Mouse (Mus musculus): Measurements from ENCODE around the gene Aoc1. TPM values are rescaled to one million over a fixed set of nuclear protein-coding genes. Genes with fewer than 3 reads are reported as not detected.

The Aoc1 gene
- polyA plus RNA-seq, 1 experiment from 2014 or later = 51.9 TPM

DNA sequence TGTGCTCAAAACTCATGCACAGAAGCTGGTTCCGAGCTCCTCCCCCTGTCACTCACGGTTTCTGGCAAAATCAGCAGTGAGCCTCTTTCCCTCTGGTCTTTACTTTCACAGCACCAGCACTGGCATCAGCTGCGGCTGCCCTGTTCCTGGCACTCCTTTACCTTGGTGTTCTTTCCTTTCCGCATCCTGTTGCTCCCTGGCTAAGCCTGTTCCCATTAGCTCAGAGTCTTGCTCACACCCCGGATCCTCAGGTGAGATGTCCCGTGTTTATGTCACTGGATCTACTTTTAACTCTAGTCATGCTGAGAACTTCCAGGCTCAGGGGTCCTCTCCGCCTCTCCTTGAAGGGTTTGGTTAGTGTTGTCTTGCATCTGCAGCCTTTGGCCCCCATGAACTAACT, 35.2 kb upstream of the Aoc1 start:
- WGBS = 83% methylated on average over 7 of the region's 7 CpGs
- no peak overlapping the region for H3K4me2 ChIP-seq (ENCODE audit: low read depth, low read length)
- H3K9ac ChIP-seq (ENCODE audit: low read depth, low read length) = no peak overlapping the region
- no peaks in the 10 kb centered on the region for H3K27me3 ChIP-seq (replicated peaks; ENCODE audit: control insufficient read depth, insufficient read depth, low read length)
- no peak overlapping the region for H3K4me3 ChIP-seq (ENCODE audit: low read length)
- H3K27ac ChIP-seq (ENCODE audit: low read length) = no peak overlapping the region
- H3K9me3 ChIP-seq (ENCODE audit: control insufficient read depth, low read length) = no peaks in the 10 kb centered on the region
- no peak for ATAC-seq
- H3K36me3 ChIP-seq (ENCODE audit: control insufficient read depth, insufficient read depth, low read length) = peaks cover 51% of the 10 kb centered on the region
- peaks cover 31% of the 10 kb centered on the region for H3K4me1 ChIP-seq (ENCODE audit: control insufficient read depth, insufficient read depth, low read length)

DNA sequence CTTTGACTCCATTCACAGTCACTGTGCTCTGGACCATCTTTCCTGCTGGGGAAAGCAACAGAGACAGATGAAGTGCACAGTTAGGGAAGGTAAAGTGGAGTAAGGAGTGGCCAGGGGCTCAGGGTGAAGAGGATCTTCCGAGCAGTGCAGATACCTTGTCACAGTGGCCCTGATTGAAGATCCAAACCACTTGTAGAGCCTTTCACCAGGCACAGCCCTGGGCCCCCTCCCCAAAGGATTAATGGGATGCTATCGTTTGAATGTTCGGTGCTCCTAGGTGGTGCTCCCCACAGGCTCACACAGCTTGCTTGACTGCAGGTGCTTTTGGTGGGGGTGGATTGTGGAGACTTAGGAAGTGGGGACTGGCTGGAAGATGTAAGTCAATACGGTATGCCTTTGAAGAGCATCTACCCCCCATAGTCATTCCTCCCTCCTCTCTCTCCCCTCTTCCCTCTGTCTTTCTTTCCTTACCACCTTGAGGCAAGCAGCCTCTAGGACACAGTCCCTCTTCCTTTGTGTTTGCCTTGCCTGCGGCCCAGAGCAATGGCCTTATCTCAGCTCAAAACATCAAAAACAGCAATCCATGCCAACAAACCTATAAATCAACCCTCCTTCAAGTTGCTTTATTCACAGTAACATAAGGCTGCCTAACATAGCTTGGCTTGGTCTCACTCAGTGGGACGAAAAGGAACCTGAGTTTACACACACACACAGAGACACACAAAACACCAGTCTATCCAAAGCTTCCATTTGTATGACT, 34.2 kb upstream of the Aoc1 start:
- Histone ChIP-seq H3K9ac (ENCODE audit: low read depth, low read length) (peak overlapping the region; percentile 43), H3K4me1 (ENCODE audit: control insufficient read depth, insufficient read depth, low read length) (peaks cover 35% of the 10 kb centered on the region), H3K27me3 (replicated peaks; ENCODE audit: control insufficient read depth, insufficient read depth, low read length) (no peaks in the 10 kb centered on the region), H3K4me3 (ENCODE audit: low read length) (peak overlapping the region; percentile 62; the same call in 1 of the 2 replicates), H3K27ac (ENCODE audit: low read length) (no peak overlapping the region), H3K4me2 (ENCODE audit: low read depth, low read length) (peak overlapping the region; percentile 89), H3K9me3 (ENCODE audit: control insufficient read depth, low read length) (no peaks in the 10 kb centered on the region), H3K36me3 (ENCODE audit: control insufficient read depth, insufficient read depth, low read length) (peaks cover 43% of the 10 kb centered on the region)
- WGBS = 66% methylated on average over 6 of the region's 6 CpGs
- no peak for ATAC-seq

DNA sequence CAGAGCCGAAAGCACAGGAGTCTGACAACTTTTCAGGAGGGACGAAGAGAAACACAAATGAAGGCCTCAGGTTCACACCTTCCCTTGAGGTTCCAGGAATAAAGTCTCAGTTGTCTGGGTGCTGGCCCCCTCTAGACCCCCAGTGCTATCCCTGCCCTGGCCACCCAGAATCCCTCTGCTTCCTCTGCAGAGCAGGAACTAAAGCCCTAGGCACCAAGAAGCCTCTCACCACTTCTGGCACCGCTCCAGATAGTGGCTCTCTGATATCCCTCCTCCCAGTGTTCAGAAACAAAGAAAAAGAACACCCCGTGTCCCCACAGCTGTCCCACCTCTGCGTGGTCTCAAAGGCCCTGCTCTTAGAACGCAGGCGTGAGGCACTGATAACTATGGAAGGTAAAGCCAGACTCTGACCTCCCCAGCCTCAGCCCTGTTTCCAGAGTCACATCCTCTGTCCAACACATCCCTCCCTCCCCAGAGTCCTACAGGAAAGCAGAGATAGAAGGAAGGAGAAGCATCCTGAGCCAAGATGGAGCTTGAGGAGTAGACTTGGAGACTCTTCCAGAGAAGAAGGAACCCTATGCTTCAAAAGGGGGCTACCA, 32.2 kb upstream of the Aoc1 start, which contains the start of gene Tmem176a:
TSS of gene Tmem176a (plus strand) at position 549 of the 599 bp plus-strand sequence.
- H3K36me3 ChIP-seq (ENCODE audit: control insufficient read depth, insufficient read depth, low read length) = peaks cover 32% of the 10 kb centered on the region
- H3K4me2 ChIP-seq (ENCODE audit: low read depth, low read length) = peak within 1 kb of the TSS; percentile 89
- H3K9me3 ChIP-seq (ENCODE audit: control insufficient read depth, low read length) = no peaks in the 10 kb centered on the region
- H3K4me1 ChIP-seq (ENCODE audit: control insufficient read depth, insufficient read depth, low read length) = peaks cover 35% of the 10 kb centered on the region
- peak; percentile 61 for ATAC-seq
- peak within 1 kb of the TSS; percentile 98 for H3K27ac ChIP-seq (ENCODE audit: low read length)
- H3K9ac ChIP-seq (ENCODE audit: low read depth, low read length) = peak within 1 kb of the TSS; percentile 81
- WGBS = 4% methylated on average over 7 of the region's 7 CpGs
- no peaks in the 10 kb centered on the region for H3K27me3 ChIP-seq (replicated peaks; ENCODE audit: control insufficient read depth, insufficient read depth, low read length)
- H3K4me3 ChIP-seq (ENCODE audit: low read length) = peak within 1 kb of the TSS; percentile 62

DNA sequence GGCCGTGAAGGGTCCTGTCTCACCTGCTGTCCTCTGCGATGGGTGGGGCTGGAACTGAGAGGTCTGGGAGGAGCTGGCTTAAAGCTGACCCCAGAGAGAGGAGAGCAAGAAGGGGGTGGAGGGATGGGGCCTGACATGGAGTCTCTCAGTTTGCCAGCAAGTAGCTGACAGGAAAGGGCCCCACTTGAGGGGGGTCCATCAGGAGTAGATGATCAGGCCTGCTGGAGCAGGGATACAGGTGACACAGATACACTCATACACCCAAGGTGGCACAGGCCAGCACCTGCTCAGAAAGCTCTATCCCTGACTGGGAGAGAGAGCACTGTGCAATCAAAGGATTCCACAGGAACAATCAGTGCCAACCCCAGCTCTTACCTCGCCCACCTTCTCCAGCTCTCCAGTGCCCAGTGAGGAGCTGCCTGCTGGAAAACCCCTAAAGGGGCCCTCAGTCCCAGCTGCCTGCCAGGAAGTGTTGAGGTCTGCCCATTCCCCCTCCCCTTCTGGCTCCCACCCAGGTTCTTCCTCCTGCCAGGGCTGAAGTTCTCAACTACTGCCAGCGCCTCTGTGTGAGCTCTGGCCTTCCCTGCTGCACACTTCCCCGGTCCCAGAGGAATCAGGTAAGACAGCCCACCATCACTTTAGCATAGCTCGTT, 31.6 kb upstream of the Aoc1 start, which contains the start of gene Tmem176b:
TSS of gene Tmem176b (minus strand) at position 524 of the 653 bp plus-strand sequence.
- 3% methylated on average over 6 of the region's 6 CpGs for WGBS
- ATAC-seq = peak; percentile 95
- H3K36me3 ChIP-seq (ENCODE audit: control insufficient read depth, insufficient read depth, low read length) = peaks cover 26% of the 10 kb centered on the region
- H3K4me1 ChIP-seq (ENCODE audit: control insufficient read depth, insufficient read depth, low read length) = peaks cover 35% of the 10 kb centered on the region
- peak within 1 kb of the TSS; percentile 81 for H3K9ac ChIP-seq (ENCODE audit: low read depth, low read length)
- no peaks in the 10 kb centered on the region for H3K27me3 ChIP-seq (replicated peaks; ENCODE audit: control insufficient read depth, insufficient read depth, low read length)
- H3K27ac ChIP-seq (ENCODE audit: low read length) = peak within 1 kb of the TSS; percentile 98
- peak within 1 kb of the TSS; percentile 62 for H3K4me3 ChIP-seq (ENCODE audit: low read length)
- peak within 1 kb of the TSS; percentile 89 for H3K4me2 ChIP-seq (ENCODE audit: low read depth, low read length)
- H3K9me3 ChIP-seq (ENCODE audit: control insufficient read depth, low read length) = no peaks in the 10 kb centered on the region

DNA sequence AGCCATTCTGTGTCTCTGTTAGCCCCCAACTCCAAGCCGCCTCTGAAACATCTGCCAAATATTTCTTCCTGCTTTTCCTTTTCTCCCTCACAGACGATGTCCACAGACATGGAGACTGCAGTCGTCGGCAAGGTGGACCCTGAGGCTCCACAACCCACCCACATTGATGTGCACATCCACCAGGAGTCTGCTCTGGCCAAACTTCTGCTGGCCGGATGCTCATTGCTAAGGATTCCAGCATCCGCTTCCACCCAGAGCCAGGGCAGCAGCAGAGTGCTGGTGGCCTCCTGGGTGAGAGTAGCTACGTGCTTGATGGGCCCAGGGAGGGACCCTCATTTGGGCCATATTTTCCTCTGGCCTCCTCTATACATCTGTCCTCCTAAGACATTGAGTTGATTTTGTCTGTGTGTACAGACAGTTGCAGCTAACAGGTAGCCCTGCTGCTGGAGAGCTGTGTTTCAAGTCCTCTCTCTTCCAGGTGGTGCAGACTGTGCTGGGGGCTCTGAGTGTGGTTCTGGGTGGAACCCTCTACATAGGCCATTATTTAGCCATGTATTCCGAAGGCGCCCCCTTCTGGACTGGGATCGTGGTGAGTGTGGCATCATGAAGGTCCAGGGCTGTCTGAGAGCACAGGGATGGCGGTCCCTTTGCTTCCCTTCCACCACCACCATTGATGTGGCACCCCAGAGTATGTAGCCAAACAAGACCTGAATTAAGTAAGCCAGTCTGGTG, 30.4 kb upstream of the Aoc1 start:
- 49% methylated on average over 11 of the region's 11 CpGs for WGBS
- H3K4me2 ChIP-seq (ENCODE audit: low read depth, low read length) = peak overlapping the region; percentile 89
- H3K27me3 ChIP-seq (replicated peaks; ENCODE audit: control insufficient read depth, insufficient read depth, low read length) = no peaks in the 10 kb centered on the region
- ATAC-seq = no peak
- peaks cover 35% of the 10 kb centered on the region for H3K4me1 ChIP-seq (ENCODE audit: control insufficient read depth, insufficient read depth, low read length)
- H3K9me3 ChIP-seq (ENCODE audit: control insufficient read depth, low read length) = no peaks in the 10 kb centered on the region
- peak overlapping the region; percentile 81 for H3K9ac ChIP-seq (ENCODE audit: low read depth, low read length)
- H3K27ac ChIP-seq (ENCODE audit: low read length) = peak overlapping the region; percentile 98
- peaks cover 18% of the 10 kb centered on the region for H3K36me3 ChIP-seq (ENCODE audit: control insufficient read depth, insufficient read depth, low read length)
- H3K4me3 ChIP-seq (ENCODE audit: low read length) = peak overlapping the region; percentile 62

DNA sequence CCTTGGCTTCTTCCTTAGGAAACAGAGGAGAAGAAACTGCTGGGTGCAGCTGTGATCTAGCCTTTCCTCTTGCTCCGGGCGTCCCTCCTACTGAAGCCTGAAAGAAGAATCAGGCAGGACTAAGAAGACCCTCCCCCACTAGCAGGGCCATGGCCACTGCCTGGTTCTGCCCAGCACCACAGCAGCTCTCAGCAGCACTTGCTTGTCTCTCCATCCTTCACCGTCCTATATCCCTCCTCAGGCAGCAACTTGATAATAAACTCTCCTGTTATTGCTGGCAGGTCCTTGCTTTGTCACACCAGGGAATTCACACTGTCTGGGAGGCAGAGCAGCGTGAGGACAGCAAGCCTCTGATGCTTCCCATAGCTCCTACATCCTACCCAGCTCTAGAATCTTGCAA, 27.6 kb upstream of the Aoc1 start:
- 72% methylated on average over 4 of the region's 4 CpGs for WGBS
- H3K36me3 ChIP-seq (ENCODE audit: control insufficient read depth, insufficient read depth, low read length) = 0 out of 2 replicates have a peak, but pooled peaks cover 9% of the 10 kb centered on the region
- no peaks in the 10 kb centered on the region for H3K27me3 ChIP-seq (replicated peaks; ENCODE audit: control insufficient read depth, insufficient read depth, low read length)
- no peak overlapping the region for H3K27ac ChIP-seq (ENCODE audit: low read length)
- H3K4me1 ChIP-seq (ENCODE audit: control insufficient read depth, insufficient read depth, low read length) = peaks cover 14% of the 10 kb centered on the region
- no peak overlapping the region for H3K4me3 ChIP-seq (ENCODE audit: low read length)
- H3K9me3 ChIP-seq (ENCODE audit: control insufficient read depth, low read length) = no peaks in the 10 kb centered on the region
- no peak overlapping the region for H3K4me2 ChIP-seq (ENCODE audit: low read depth, low read length)
- ATAC-seq = no peak
- H3K9ac ChIP-seq (ENCODE audit: low read depth, low read length) = no peak overlapping the region

DNA sequence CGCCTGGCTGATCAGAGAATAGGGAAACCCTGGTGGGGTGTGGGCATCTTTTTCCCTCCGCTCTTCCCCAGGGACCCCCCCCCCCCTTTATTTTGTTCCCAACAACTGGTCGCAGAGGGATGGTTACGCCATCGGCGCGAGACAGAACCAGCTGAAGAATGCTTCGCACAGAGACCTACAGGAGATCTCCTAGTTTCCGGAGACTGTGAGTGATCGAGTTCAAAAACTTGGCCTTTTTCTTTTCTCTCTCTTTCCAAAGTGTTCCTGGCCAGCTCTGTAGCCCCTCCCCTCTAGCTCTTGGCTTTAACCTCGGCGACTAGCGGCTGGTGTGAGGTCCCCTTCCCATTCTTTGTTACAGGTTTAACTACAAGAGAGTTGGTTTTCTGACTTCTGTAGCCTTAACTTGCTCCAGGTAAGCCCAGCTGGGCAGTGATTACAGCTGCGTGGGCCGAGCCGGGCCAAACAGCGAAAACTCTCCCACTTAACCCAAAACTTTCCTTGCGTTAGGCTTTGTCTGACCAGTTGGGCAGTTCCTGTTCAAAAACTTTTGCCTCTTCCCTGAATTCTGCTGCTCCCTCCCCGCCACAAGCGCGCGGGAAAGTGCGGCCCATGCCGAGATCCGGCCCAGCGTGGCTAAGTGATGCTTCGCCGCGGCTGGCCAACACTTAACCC, 20.7 kb upstream of the Aoc1 start:
- peak overlapping the region; percentile 66 for H3K9ac ChIP-seq (ENCODE audit: low read depth, low read length)
- WGBS = 3% methylated on average over 28 of the region's 29 CpGs

DNA sequence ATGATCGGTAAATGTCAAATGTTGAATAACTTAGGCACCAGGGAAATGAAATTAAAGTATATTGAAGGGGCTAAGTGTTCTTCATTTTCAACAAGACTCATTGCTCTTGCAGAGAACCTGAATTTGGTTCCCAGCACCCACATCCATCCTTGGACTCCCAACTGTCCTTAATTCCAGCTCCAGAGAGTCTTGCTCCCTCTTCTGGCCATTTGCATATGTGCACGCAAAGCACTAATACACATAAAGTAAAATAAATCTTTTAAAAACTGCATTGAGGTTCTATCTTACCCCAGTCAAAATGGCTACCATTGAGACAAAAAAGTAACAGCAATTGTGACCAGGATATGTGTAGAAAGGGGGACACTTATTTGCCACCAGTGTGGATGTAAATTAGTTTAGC, 18.5 kb upstream of the Aoc1 start:
- no peak for ATAC-seq
- Histone ChIP-seq H3K4me1 (ENCODE audit: control insufficient read depth, insufficient read depth, low read length) (peaks cover 13% of the 10 kb centered on the region; the same call in 1 of the 2 replicates), H3K27me3 (replicated peaks; ENCODE audit: control insufficient read depth, insufficient read depth, low read length) (no peaks in the 10 kb centered on the region), H3K4me3 (ENCODE audit: low read length) (no peak overlapping the region), H3K9ac (ENCODE audit: low read depth, low read length) (no peak overlapping the region), H3K9me3 (ENCODE audit: control insufficient read depth, low read length) (no peaks in the 10 kb centered on the region), H3K36me3 (ENCODE audit: control insufficient read depth, insufficient read depth, low read length) (no peaks in the 10 kb centered on the region), H3K27ac (ENCODE audit: low read length) (no peak overlapping the region), H3K4me2 (ENCODE audit: low read depth, low read length) (no peak overlapping the region)
- 96% methylated on average over 2 of the region's 2 CpGs for WGBS

More for the DNA sequence above, 20.7 kb upstream of the Aoc1 start:
- Histone ChIP-seq H3K27ac (ENCODE audit: low read length) (peak overlapping the region; percentile 89), H3K4me2 (ENCODE audit: low read depth, low read length) (peak overlapping the region; percentile 80), H3K4me3 (ENCODE audit: low read length) (peak overlapping the region; percentile 42), H3K4me1 (ENCODE audit: control insufficient read depth, insufficient read depth, low read length) (peaks cover 6% of the 10 kb centered on the region; the same call in 1 of the 2 replicates), H3K9me3 (ENCODE audit: control insufficient read depth, low read length) (no peaks in the 10 kb centered on the region), H3K36me3 (ENCODE audit: control insufficient read depth, insufficient read depth, low read length) (no peaks in the 10 kb centered on the region), H3K27me3 (replicated peaks; ENCODE audit: control insufficient read depth, insufficient read depth, low read length) (no peaks in the 10 kb centered on the region)
- ATAC-seq = peak; percentile 76
